Mouse (Mus musculus) mesoderm, embryonic 11.5 days (tissue): ENCODE measurements at regions not wholly inside any gene's neighbourhood (a gene's known extent, or its start where the extent isn't known, plus 50 kb on each side); places are given as distances from the start of the nearest gene placed in this dataset.
A peak's percentile ranks its signal among the peaks of the same experiment; 100 is the strongest.

Source experiments
- DNase-seq: peaks from one replicate; pipeline ENCODE4 v3.0.0-alpha.2; 2012; ENCODE audit warnings: low read depth, low spot score

GRCm38 (mm10) chr3:61849317-61849716, 483.6 kb upstream of the B430305J03Rik start:
- DNase-seq: no peak

GRCm38 (mm10) chr3:61846703-61847102, 481.0 kb upstream of the B430305J03Rik start:
- no peak for DNase-seq

- peak; percentile 34 for DNase-seq
Observed at GRCm38 (mm10) chr3:61839355-61840009, 473.7 kb upstream of the B430305J03Rik start.

GRCm38 (mm10) chr3:61816807-61817206, 451.1 kb upstream of the B430305J03Rik start:
- DNase-seq: no peak

- DNase-seq: no peak
Observed at GRCm38 (mm10) chr3:61796021-61796420, 430.3 kb upstream of the B430305J03Rik start.

- DNase-seq: no peak
Observed at GRCm38 (mm10) chr3:61790674-61791073, 424.9 kb upstream of the B430305J03Rik start.
